Mouse (Mus musculus): Measurements from ENCODE around the gene Zfp729b.

Gene Zfp729b

GRCm38 (mm10) chr13:67609066-67609876 lies at the start of gene Zfp729b:
Gene Zfp729b, minus strand, starts transcription at chr13:67609707.
- in situ Hi-C loops (cut with MboI, MseI) = loop anchor here (5.0 kb wide), 1 partner anchor 73 kb away; no protein-coding TSS in a partner anchor

DNA sequence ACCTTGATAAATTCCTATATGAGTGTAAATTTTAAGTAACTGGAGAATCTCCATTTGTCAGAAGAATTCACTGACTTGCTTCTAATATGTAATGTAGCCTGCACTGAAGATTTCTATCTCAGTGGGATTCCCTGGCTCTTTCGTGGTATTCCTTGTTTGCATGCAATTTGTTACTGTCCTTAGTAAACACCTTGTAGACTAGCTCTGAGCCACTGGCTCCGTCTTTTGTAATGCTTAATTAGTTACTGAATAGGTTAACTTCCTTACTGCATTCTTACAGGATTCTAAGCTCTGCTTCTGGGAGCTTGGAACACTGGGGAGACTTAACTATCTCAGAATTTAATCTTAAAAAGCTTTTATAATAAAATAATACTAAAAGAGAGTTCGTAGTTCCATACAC lies 43.0 kb upstream of the Zfp729b start:
- in situ Hi-C loops (cut with MboI, MseI) = no loop called here

DNA sequence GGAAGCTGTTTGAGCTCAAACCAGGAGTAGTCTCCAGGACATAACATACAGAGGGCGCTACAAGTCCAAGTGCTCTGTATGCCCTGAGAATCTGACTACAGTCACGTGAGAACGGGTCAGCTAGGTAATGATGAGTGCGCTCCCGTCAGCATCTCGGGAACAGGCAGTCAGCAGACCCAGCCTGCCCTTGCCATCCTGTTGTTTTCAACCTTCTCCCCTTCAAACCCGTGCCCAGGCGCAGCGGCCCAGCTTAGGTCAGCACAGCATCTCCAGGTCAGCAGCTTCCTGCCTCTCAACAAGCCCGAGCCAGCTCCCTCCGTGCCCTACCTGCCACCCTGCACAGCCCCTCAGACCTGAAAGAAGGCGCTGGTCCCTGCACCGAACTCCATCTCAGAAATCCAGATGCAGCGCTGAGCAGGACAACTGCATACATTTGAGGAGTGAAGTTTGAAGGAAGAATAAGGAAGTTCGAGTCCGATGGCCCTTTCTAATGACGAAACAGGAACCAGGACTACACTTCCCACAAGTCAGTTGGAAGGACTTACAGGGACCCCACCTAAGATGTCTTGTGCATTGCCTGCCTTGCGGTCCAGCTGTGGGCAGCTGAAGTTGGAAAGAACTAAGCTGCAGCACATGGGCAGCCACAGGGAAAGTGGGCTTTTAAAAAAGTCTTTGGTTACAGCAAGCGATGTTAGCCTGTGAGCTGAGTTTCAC lies 27.9 kb upstream of the Zfp729b start, which contains the start of the genes Gm49345 and Zfp729a:
Gene Gm49345 (minus strand): TSS at position 476 of the 714 bp plus-strand sequence.
Gene Zfp729a (minus strand): TSS at position 498 of the 714 bp plus-strand sequence.
- in situ Hi-C loops (cut with MboI, MseI) = loop anchor here (10.0 kb wide), 1 partner anchor 47 kb away; the partner anchor contains the start of gene Zfp738

DNA sequence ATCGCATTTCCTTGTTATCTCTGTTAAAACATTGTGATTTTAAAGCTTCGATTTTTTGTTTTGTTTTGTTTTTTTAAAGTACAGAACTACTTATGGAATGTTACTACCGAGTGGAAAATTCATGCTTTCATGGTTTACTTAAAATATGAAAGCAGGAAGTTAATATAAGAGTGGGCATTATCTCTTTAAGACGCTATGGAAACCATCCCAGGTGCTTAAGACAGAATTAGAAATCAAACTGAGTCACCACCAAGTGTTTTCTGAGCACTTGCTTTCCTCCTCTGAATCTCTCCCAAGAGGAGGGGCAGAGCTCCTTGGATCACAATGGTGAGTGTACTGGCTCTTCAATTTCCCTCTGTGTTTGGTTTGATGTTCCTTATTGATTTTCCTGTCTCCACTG lies 601 bp upstream of the Zfp729b start:
- in situ Hi-C loops (cut with MboI, MseI) = no loop called here

- in situ Hi-C loops (cut with MboI, MseI) = no loop called here
Observed at GRCm38 (mm10) chr13:67572591-67573189, 36.8 kb downstream of the Zfp729b start.

GRCm38 (mm10) chr13:67553730-67554129 lies 55.8 kb downstream of the Zfp729b start, which contains the start of gene Zfp748:
Gene Zfp748, minus strand, starts transcription at chr13:67553830.
- in situ Hi-C loops (cut with MboI, MseI) = no loop called here

DNA sequence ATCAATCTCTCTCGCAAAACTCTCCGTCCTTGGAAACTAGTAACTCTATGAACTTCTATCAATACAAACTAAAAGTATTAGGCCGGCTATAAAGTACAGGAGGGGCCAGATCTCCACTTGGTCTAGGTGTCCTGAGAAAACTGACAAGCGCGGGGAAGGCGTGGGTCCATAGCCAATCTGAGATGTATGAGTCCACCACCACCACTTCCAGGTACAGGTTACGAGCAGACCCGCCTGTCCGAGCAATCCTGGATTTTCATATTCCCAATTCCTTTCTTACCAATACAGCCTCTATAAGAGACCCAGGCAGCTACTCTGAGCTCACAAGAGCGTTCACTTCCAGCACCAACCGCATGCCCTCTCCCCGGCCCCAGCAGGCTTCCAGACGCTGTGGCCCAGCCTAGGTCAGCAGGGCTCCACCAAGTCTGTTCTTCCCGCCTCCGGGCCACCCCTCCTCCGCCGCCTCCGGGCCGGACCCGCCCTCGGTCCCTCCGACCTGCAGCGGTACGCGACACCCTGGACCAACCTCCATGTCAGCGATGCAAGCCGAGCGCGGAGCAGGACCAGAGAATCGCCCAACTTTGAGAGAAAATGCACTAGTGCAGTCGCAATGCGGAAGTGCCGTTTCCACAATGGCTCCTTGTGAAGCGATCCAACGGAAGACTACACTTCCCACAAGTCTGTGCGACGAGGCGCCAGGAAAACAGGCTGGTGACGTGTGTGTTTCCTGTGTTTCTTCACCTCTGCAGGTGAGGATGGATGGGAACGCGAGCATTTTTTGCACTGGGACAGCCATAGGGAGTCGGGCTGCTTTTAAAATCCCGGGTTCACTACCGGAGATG lies 56.8 kb downstream of the Zfp729b start:
- in situ Hi-C loops (cut with MboI, MseI) = no loop called here

- in situ Hi-C loops (cut with MboI, MseI) = no loop called here
Observed at GRCm38 (mm10) chr13:67545941-67546340, 63.6 kb downstream of the Zfp729b start.
